Mouse (Mus musculus): ENCODE measurements around the gene Fam32a. TPM values are rescaled to one million over a fixed set of nuclear protein-coding genes. Genes with fewer than 3 reads are reported as not detected.
A peak's percentile ranks its signal among the peaks of the same experiment; 100 is the strongest.

Gene Fam32a
- total RNA-seq (2021), result 10 to 100 TPM; 58.6 to 63.8 TPM
- 21.0 and 23.3 TPM in 2 replicates for polyA plus RNA-seq (2012; rRNA removed)
- long read RNA-seq, transcript Fam32a-201 (4 exons, 2,564 nt), result major isoform, 103 of 119 reads
- long read RNA-seq, partial matches to known transcripts, result 9 of 119 reads
- long read RNA-seq, other reads (novel, unspliced or antisense), result 6 of 119 reads

- DNase-seq, result peak; percentile 90
Measured at GRCm38 (mm10) chr8:72219541-72220363, at the start of gene Fam32a. TSS of gene Fam32a (plus strand) at chr8:72219730.

GRCm38 (mm10) chr8:72177346-72177925 is 42.1 kb upstream of the Fam32a start:
- peak; percentile 71 for DNase-seq

- DNase-seq, result peak; percentile 49
Measured at GRCm38 (mm10) chr8:72183554-72184202, 35.9 kb upstream of the Fam32a start.

GRCm38 (mm10) chr8:72187793-72188331 is 31.7 kb upstream of the Fam32a start:
- no peak for DNase-seq

- DNase-seq, result no peak
Measured at GRCm38 (mm10) chr8:72189417-72190214, 29.9 kb upstream of the Fam32a start, which contains the start of gene Hsh2d. TSS of gene Hsh2d (plus strand) at chr8:72189638.

GRCm38 (mm10) chr8:72190215-72190539 is 29.4 kb upstream of the Fam32a start:
- DNase-seq, result no peak

- no peak for DNase-seq
Measured at GRCm38 (mm10) chr8:72192065-72192464, 27.5 kb upstream of the Fam32a start.

GRCm38 (mm10) chr8:72197997-72198396 is 21.5 kb upstream of the Fam32a start:
- DNase-seq, result no peak

GRCm38 (mm10) chr8:72208582-72208981 is 10.9 kb upstream of the Fam32a start:
- DNase-seq, result no peak

GRCm38 (mm10) chr8:72210222-72210621 is 9.3 kb upstream of the Fam32a start:
- DNase-seq, result no peak

- no peak for DNase-seq
Measured at GRCm38 (mm10) chr8:72210710-72211109, 8.8 kb upstream of the Fam32a start.

GRCm38 (mm10) chr8:72211846-72212245 is 7.7 kb upstream of the Fam32a start:
- no peak for DNase-seq

GRCm38 (mm10) chr8:72212751-72213150 is 6.8 kb upstream of the Fam32a start, which contains the start of gene Cib3:
TSS of gene Cib3 (minus strand) at chr8:72212837.
- DNase-seq, result no peak

GRCm38 (mm10) chr8:72213536-72213935 is 6.0 kb upstream of the Fam32a start, which contains the start of gene Gm11034:
TSS of gene Gm11034 (minus strand) at chr8:72213636.
- DNase-seq, result no peak

GRCm38 (mm10) chr8:72215060-72215459 is 4.5 kb upstream of the Fam32a start:
- DNase-seq, result no peak

GRCm38 (mm10) chr8:72215871-72216270 is 3.7 kb upstream of the Fam32a start:
- DNase-seq, result no peak

GRCm38 (mm10) chr8:72218781-72219540 is 569 bp upstream of the Fam32a start:
- no peak for DNase-seq

GRCm38 (mm10) chr8:72220758-72221157 is 1.2 kb downstream of the Fam32a start:
- no peak for DNase-seq

- DNase-seq, result no peak
Measured at GRCm38 (mm10) chr8:72222656-72223055, 3.1 kb downstream of the Fam32a start.

Measured in adrenal gland, adult 2 months (tissue).